Comparison of ENCODE assay signal across 17 mouse cellular contexts in genomic region chr4:88005801-88006200, GRCm38 (mm10). TPM values are rescaled to one million over a fixed set of nuclear protein-coding genes. Genes with fewer than 3 reads are reported as not detected.
DNase-seq lines count a peak whose midpoint lies in the region; ATAC-seq lines count a peak whose summit lies in the region.
"Had no signal": no experiment of that assay in that cellular context is flagged by ENCODE, and none has a peak within 500 bp of the region (broad histone marks: within the 10 kb centered on the region; RNA-seq: fewer than 3 reads in every experiment).

No protein-coding gene starts in this region.

- ATAC-seq in CD4-positive, CD25-positive, alpha-beta regulatory T cell, adult 4 months = peak; percentile 24
- peak; percentile 87 for ATAC-seq in granulocyte monocyte progenitor cell, adult 5-6 weeks (replicated peaks; ENCODE audit: poor library complexity, severe bottlenecking)
- ATAC-seq: forebrain, embryonic 15.5 days; hindbrain, postnatal 0 days had no signal

- DNase-seq in 416B (ENCODE audit: low read depth) = peak; percentile 62
- peak; percentile 36 for DNase-seq in naive thymus-derived CD4-positive, alpha-beta T cell, adult 2 months (ENCODE audit: low read depth)
- DNase-seq in frontal cortex, postnatal 14 days (ENCODE audit: low spot score in 2 of 2) = no peak
- no peak for DNase-seq in kidney, postnatal 36 days
- DNase-seq in layer of hippocampus, postnatal 14 days (ENCODE audit: low spot score in 2 of 2) = no peak
- DNase-seq: adrenal gland, adult 8-10 months; cerebellum, adult 9-10 months; gastrocnemius, postnatal 25 days; heart, postnatal 4 days; kidney, adult 18-20 months; kidney, postnatal 4 days; lung, postnatal 10 days; thymus, postnatal 36 days had no signal

RNA-seq across cellular contexts. Expression of gene Mllt3, which starts 27.4 kb away (rescaled TPM):
- 100 to 1,000 TPM; 119 to 131 TPM for polyA plus RNA-seq in CD4-positive, CD25-positive, alpha-beta regulatory T cell, adult 4 months (2017; shearing (Covaris generic))
- 6.0 and 8.5 TPM in 2 replicates for total RNA-seq in granulocyte monocyte progenitor cell, adult 5-6 weeks (2014; fragmentation: Nextera tagmentation)
- total RNA-seq in granulocyte monocyte progenitor cell, adult 5-6 weeks (2017) = 8.8 and 10.5 TPM in 2 replicates
- 10 to 100 TPM; 46.8 to 47.3 TPM for total RNA-seq in layer of hippocampus, postnatal 14 days (2021)

Comparison
In these comparisons a context has a peak if more than half of its experiments do, and no peak if none do; other contexts are left out.
1. DNase-seq: peak in 416B (single experiment) and naive thymus-derived CD4-positive, alpha-beta T cell, adult 2 months (single experiment); none in frontal cortex, postnatal 14 days (0 of 2), kidney, postnatal 36 days (0 of 2) and layer of hippocampus, postnatal 14 days (0 of 2).
2. RNA of gene Mllt3, which starts 27.4 kb away (total RNA-seq): 46.8 to 47.3 TPM in layer of hippocampus, postnatal 14 days; 6.0 to 10.5 TPM in granulocyte monocyte progenitor cell, adult 5-6 weeks; every median in the first group is over 4 times any median in the second.